Mouse (Mus musculus): ENCODE data around the gene Ifit1bl1. TPM values are rescaled to one million over a fixed set of nuclear protein-coding genes. Genes with fewer than 3 reads are reported as not detected.
"Not testable (repeated sequence)": the region's sequence is repeated elsewhere in the genome, so short reads cannot be mapped to it uniquely, and the experiment has no call there.

Gene Ifit1bl1
- polyA plus RNA-seq, 1 experiment from 2014 or later, result 0.37 TPM

DNA sequence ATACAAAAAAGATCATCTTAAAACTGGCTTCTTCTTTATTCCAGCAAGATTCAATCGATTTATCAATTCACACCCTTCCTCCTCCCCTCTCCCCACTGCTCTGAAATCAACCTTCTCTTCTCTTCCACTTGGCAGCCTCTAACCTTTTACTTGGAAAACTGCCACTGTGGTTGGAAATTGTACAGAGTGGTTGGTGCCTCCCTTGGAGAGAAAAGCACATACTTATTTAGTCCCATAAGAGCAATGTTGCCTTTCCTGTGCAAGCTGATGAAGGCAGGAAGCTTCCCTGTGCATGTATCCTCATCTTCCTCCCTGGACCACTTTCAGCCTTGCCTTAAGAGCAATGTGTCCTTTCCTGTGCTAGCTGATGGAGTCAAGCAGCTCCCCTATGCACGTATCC is 3.4 kb downstream of the Ifit1bl1 start:
- H3K27ac ChIP-seq (ENCODE audit: low read length), result no peak overlapping the region
- H3K9me3 ChIP-seq (replicated peaks; ENCODE audit: control insufficient read depth, low read length), result no peaks in the 10 kb centered on the region
- ATAC-seq (ENCODE audit: insufficient read depth, low FRiP score), result no peak
- H3K4me2 ChIP-seq (ENCODE audit: low read depth, low read length), result no peak overlapping the region
- no peak overlapping the region for H3K9ac ChIP-seq (ENCODE audit: low read length)
- WGBS, result 74% methylated on average over 2 of the region's 2 CpGs
- no peaks in the 10 kb centered on the region for H3K36me3 ChIP-seq (ENCODE audit: control insufficient read depth, insufficient read depth, low read length)
- H3K4me1 ChIP-seq (ENCODE audit: control insufficient read depth, insufficient read depth, low read length), result no peaks in the 10 kb centered on the region
- no peak overlapping the region for H3K4me3 ChIP-seq (replicated peaks; ENCODE audit: low read length)
- H3K27me3 ChIP-seq (ENCODE audit: control insufficient read depth, insufficient read depth, low read length), result no peaks in the 10 kb centered on the region

DNA sequence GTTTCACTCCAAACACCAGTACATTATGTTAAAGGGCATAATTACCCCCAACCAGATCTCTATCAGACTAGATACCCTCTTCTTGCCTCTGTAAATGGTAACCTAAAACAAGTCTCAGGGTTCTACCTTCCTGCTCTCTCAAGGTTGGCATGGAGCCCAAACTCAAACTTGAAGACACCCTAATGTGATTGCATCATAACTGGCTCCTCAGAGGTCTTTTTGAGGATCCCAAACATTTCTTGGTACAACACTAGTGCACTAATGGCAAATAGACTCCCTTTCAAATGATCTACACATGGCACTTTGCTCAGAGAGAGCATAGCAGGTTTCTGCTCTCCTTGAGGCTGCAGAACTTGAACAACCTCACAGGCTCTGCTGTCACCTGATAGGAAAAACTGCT is 4.9 kb downstream of the Ifit1bl1 start:
- H3K27ac ChIP-seq (ENCODE audit: low read length), result no peak overlapping the region
- no peak overlapping the region for H3K9ac ChIP-seq (ENCODE audit: low read length)
- no peaks in the 10 kb centered on the region for H3K9me3 ChIP-seq (replicated peaks; ENCODE audit: control insufficient read depth, low read length)
- no peaks in the 10 kb centered on the region for H3K36me3 ChIP-seq (ENCODE audit: control insufficient read depth, insufficient read depth, low read length)
- H3K27me3 ChIP-seq (ENCODE audit: control insufficient read depth, insufficient read depth, low read length), result no peaks in the 10 kb centered on the region
- ATAC-seq (ENCODE audit: insufficient read depth, low FRiP score), result no peak
- H3K4me3 ChIP-seq (replicated peaks; ENCODE audit: low read length), result no peak overlapping the region
- no peaks in the 10 kb centered on the region for H3K4me1 ChIP-seq (ENCODE audit: control insufficient read depth, insufficient read depth, low read length)
- no peak overlapping the region for H3K4me2 ChIP-seq (ENCODE audit: low read depth, low read length)

DNA sequence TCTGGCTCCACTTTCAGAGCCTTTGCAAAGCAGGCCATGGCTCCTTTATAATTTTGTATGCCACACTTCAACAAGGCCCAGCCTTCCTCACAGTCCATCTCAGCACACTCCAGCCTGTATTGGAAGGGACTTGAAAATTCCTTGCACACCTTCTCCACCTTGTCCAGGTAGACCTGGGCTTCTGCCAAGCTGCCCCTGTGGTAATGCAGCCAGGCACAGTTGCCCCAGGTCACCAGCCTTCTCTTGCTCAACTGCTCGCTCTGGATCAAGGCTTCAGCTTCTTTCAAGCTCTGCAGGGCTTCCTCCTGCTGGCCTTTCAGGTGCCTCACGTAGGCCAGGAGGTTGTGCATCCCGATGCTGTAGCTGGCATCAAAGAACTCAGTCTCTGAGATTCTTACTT is 7.2 kb downstream of the Ifit1bl1 start:
- 81% methylated on average over 3 of the region's 3 CpGs for WGBS
- not testable (repeated sequence) for H3K4me2 ChIP-seq (ENCODE audit: low read depth, low read length); H3K27ac ChIP-seq (ENCODE audit: low read length); H3K4me1 ChIP-seq (ENCODE audit: control insufficient read depth, insufficient read depth, low read length); H3K27me3 ChIP-seq (ENCODE audit: control insufficient read depth, insufficient read depth, low read length); H3K9ac ChIP-seq (ENCODE audit: low read length); H3K36me3 ChIP-seq (ENCODE audit: control insufficient read depth, insufficient read depth, low read length); H3K4me3 ChIP-seq (replicated peaks; ENCODE audit: low read length); H3K9me3 ChIP-seq (replicated peaks; ENCODE audit: control insufficient read depth, low read length); ATAC-seq (ENCODE audit: insufficient read depth, low FRiP score)

DNA sequence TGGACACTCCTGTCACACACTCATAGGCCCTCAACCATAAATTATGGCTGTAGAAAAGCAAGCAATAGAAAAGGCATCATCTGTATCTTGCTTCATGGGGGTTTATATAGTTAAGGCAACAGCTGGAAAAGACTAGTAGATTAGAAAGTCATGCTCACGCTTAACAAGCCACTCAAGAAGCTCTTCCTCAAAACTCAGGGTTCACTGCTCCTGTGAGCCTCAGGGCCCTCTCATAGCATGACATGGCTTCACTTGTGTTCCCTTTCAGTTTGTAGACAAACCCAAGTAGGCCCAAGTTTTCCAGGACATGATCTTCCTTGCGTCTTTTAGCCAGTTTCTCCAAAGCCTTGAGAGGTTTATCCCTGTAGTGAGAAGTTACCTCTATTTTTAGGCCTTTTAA is 8.3 kb downstream of the Ifit1bl1 start:
- H3K4me3 ChIP-seq (replicated peaks; ENCODE audit: low read length), result no peak overlapping the region
- no peaks in the 10 kb centered on the region for H3K9me3 ChIP-seq (replicated peaks; ENCODE audit: control insufficient read depth, low read length)
- H3K9ac ChIP-seq (ENCODE audit: low read length), result no peak overlapping the region
- no peaks in the 10 kb centered on the region for H3K27me3 ChIP-seq (ENCODE audit: control insufficient read depth, insufficient read depth, low read length)
- H3K27ac ChIP-seq (ENCODE audit: low read length), result no peak overlapping the region
- no peaks in the 10 kb centered on the region for H3K36me3 ChIP-seq (ENCODE audit: control insufficient read depth, insufficient read depth, low read length)
- no peaks in the 10 kb centered on the region for H3K4me1 ChIP-seq (ENCODE audit: control insufficient read depth, insufficient read depth, low read length)
- WGBS, result 84% methylated on average over 2 of the region's 2 CpGs
- no peak overlapping the region for H3K4me2 ChIP-seq (ENCODE audit: low read depth, low read length)
- ATAC-seq (ENCODE audit: insufficient read depth, low FRiP score), result no peak

DNA sequence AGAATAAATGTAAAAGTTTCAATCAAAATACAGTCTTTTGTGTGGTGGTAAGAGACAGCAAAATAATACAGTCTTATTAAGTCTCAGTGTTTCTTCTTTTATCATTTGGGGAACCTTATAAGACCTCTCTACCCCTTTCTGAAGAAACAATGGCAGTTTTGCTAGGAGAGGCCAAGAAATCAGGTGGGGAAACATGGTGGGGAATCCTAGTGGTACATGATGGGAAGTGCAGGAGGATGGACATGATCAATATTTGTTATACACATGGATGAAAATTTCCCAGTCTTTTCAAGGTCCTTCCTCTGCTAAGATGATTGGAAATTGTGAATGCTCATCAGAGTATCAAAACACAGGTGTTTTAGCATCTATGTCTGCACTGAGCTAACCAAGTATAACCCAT is 12.8 kb downstream of the Ifit1bl1 start:
- Histone ChIP-seq H3K36me3 (ENCODE audit: control insufficient read depth, insufficient read depth, low read length) (no peaks in the 10 kb centered on the region), H3K4me2 (ENCODE audit: low read depth, low read length) (no peak overlapping the region), H3K27ac (ENCODE audit: low read length) (no peak overlapping the region), H3K9ac (ENCODE audit: low read length) (no peak overlapping the region), H3K4me1 (ENCODE audit: control insufficient read depth, insufficient read depth, low read length) (no peaks in the 10 kb centered on the region), H3K4me3 (replicated peaks; ENCODE audit: low read length) (no peak overlapping the region), H3K27me3 (ENCODE audit: control insufficient read depth, insufficient read depth, low read length) (no peaks in the 10 kb centered on the region), H3K9me3 (replicated peaks; ENCODE audit: control insufficient read depth, low read length) (no peaks in the 10 kb centered on the region)
- ATAC-seq (ENCODE audit: insufficient read depth, low FRiP score), result no peak

DNA sequence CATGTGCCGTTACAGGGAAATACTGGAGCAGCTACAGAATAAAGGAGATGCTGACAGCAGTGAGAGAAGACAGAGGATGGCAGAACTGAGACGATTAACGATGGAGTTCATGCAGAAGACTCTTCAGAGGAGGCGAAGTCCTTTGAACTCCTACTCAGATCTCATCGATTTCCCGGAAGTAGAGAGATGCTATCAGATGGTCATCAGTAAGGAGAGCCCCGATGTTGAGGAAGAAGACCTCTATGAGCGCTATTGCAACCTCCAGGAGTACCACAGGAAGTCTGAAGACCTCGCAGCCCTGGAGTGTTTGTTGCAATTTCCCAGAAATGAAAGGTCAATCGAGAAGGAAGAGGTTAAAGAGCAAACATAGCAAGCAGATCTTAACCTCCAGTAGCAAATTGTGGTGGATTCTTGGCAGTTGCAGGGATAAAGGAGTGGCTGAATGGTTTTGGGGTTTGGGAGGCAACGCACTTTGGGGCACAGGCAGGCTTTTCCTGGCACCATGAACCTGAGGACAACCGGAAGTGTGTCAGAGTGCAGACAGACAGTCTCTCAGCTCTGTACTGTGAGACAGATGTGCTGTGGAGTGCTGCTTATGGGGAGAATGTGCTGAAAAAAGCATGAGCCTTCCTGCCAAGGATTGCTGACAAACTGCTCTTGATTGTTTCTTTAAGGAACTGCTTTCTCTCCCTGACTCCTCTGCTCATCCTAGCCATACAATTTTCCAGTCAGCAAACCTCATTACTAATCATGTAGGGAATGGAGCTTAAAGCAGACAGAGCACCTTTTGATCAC is 13.7 kb downstream of the Ifit1bl1 start:
- H3K27me3 ChIP-seq (ENCODE audit: control insufficient read depth, insufficient read depth, low read length); H3K4me1 ChIP-seq (ENCODE audit: control insufficient read depth, insufficient read depth, low read length); H3K9me3 ChIP-seq (replicated peaks; ENCODE audit: control insufficient read depth, low read length); H3K4me3 ChIP-seq (replicated peaks; ENCODE audit: low read length); H3K36me3 ChIP-seq (ENCODE audit: control insufficient read depth, insufficient read depth, low read length); H3K4me2 ChIP-seq (ENCODE audit: low read depth, low read length); H3K9ac ChIP-seq (ENCODE audit: low read length); ATAC-seq (ENCODE audit: insufficient read depth, low FRiP score); H3K27ac ChIP-seq (ENCODE audit: low read length): not testable (repeated sequence)
- 67% methylated on average over 6 of the region's 12 CpGs for WGBS

DNA sequence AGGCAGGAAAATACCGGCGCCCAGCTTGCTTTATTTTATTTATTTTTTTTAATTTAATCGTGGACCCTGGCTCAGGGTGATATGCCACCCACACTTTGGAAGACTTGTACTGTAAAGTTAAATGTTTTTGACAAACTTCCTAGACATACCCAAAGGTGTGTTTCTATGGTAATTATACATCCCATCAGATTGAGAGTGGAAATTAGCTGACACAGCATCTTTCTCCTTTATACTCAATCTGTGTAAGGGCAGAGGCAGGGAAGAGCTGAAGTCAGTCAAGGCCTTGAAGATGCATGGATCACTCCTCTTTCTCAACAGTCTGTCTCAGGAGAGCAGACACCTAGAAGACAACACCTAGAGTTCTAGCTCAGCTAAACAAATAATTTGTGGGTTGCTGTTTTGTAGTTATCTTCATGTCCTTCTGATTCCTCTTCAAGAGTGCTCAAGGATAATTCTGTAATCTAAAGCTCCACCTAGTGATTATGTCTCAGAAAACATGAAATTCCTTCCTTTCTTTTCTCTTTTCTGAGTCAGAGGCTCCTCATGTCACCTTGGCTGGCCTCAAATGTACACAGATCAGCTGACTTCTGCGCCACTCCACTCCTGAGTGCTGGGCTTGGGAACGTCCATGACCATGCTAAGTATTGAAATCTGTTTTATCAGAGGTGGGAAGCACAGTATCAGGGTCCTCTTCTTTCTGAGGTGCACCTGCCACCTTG is 15.9 kb downstream of the Ifit1bl1 start:
- not testable (repeated sequence) for H3K36me3 ChIP-seq (ENCODE audit: control insufficient read depth, insufficient read depth, low read length); H3K9me3 ChIP-seq (replicated peaks; ENCODE audit: control insufficient read depth, low read length); H3K27ac ChIP-seq (ENCODE audit: low read length); H3K9ac ChIP-seq (ENCODE audit: low read length); H3K4me2 ChIP-seq (ENCODE audit: low read depth, low read length); ATAC-seq (ENCODE audit: insufficient read depth, low FRiP score); H3K4me3 ChIP-seq (replicated peaks; ENCODE audit: low read length); H3K27me3 ChIP-seq (ENCODE audit: control insufficient read depth, insufficient read depth, low read length); H3K4me1 ChIP-seq (ENCODE audit: control insufficient read depth, insufficient read depth, low read length)
- 63% methylated on average over 5 of the region's 5 CpGs for WGBS

DNA sequence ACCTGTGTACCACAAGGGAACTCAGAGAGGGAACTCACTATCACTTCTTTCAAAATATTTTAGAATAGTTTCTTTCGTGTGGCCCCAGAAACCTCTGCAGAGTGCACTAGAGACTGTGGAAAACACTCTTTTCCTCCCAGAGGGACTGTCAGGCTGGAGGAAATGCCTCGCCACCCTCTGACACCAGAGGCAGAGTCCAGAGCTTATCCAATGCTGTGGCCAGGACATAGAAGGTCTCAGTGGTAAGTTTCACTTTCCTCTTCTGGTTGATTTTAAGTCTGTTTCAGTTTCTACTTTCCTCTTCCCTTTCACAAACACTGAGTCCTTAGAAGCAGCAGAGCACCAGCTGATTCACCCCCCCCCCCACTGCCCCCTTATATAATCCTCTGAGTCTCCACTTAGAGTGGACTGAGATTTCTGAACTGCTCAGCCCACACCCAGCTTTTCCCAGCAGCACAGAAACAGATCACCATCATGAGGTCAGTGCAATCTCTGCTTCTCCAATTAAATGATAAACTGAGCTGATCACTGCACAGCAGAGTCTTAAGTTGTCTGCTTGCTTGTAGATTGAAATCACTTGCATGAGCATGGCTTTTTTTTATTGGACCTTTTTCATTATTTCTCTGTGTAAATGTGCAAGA is 18.5 kb downstream of the Ifit1bl1 start, which contains the start of gene Ifit3:
Gene Ifit3 (plus strand): TSS at position 406 of the 641 bp plus-strand sequence.
- peak; percentile 47 for ATAC-seq (ENCODE audit: insufficient read depth, low FRiP score)
- not testable (repeated sequence) for H3K4me3 ChIP-seq (replicated peaks; ENCODE audit: low read length); H3K36me3 ChIP-seq (ENCODE audit: control insufficient read depth, insufficient read depth, low read length); H3K27ac ChIP-seq (ENCODE audit: low read length); H3K9me3 ChIP-seq (replicated peaks; ENCODE audit: control insufficient read depth, low read length); H3K4me2 ChIP-seq (ENCODE audit: low read depth, low read length); H3K27me3 ChIP-seq (ENCODE audit: control insufficient read depth, insufficient read depth, low read length); H3K9ac ChIP-seq (ENCODE audit: low read length); H3K4me1 ChIP-seq (ENCODE audit: control insufficient read depth, insufficient read depth, low read length)
- 27% methylated on average over 2 of the region's 2 CpGs for WGBS

DNA sequence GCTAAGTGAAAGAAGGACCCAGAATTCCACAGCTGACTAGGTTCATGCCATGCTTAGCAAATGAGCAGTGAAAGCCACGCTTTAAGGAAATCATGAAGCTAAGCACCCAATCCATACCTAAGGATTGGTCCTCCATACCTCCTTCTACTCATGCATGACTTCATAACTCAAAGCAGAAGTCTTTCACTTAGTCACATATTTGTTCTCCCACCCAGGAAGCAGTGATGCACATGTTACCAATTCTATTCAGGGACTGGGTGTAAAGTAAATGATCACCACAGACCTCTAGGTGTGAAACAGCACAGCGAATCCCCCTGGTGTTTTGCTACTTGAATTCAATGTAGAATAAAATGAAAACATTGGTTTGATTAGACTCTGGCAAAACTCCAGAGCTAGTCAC is 19.1 kb downstream of the Ifit1bl1 start:
- H3K36me3 ChIP-seq (ENCODE audit: control insufficient read depth, insufficient read depth, low read length); H3K4me1 ChIP-seq (ENCODE audit: control insufficient read depth, insufficient read depth, low read length); H3K9ac ChIP-seq (ENCODE audit: low read length); H3K27ac ChIP-seq (ENCODE audit: low read length); H3K9me3 ChIP-seq (replicated peaks; ENCODE audit: control insufficient read depth, low read length); H3K27me3 ChIP-seq (ENCODE audit: control insufficient read depth, insufficient read depth, low read length); H3K4me3 ChIP-seq (replicated peaks; ENCODE audit: low read length); ATAC-seq (ENCODE audit: insufficient read depth, low FRiP score); H3K4me2 ChIP-seq (ENCODE audit: low read depth, low read length): not testable (repeated sequence)
- WGBS, result 89% methylated on average over 2 of the region's 2 CpGs
